Mouse (Mus musculus) kidney, adult 2 months (tissue): ENCODE data around the gene Bpnt1. TPM values are rescaled to one million over a fixed set of nuclear protein-coding genes. Genes with fewer than 3 reads are reported as not detected.
A peak's percentile ranks its signal among the peaks of the same experiment; 100 is the strongest.
"Not testable (repeated sequence)": the region's sequence is repeated elsewhere in the genome, so short reads cannot be mapped to it uniquely, and the experiment has no call there.

Experiments used
- DNase-seq: peaks from one replicate; pipeline ENCODE4 v3.0.0; 2021
- H3K27ac ChIP-seq: fragments of 200-500 bp; 2 replicates; pipeline ENCODE4 v1.5.1; 2012; ENCODE audit warnings: low read depth, low read length, control low read depth, inconsistent platforms; ENCODE audit not compliant: insufficient read depth
- H3K27me3 ChIP-seq: fragments of 200-500 bp; replicated peaks from 2 replicates; pipeline ENCODE4 v1.6.1; 2012; ENCODE audit warnings: mild to moderate bottlenecking, moderate library complexity, low read length, inconsistent platforms; ENCODE audit not compliant: control insufficient read depth, insufficient read depth
- H3K36me3 ChIP-seq: fragments of 200-500 bp; 2 replicates; pipeline ENCODE4 v1.6.1; 2012; ENCODE audit warnings: mild to moderate bottlenecking, moderate library complexity, low read length, inconsistent platforms; ENCODE audit not compliant: control insufficient read depth, insufficient read depth
- H3K4me1 ChIP-seq: fragments of 200-500 bp; 2 replicates; pipeline ENCODE4 v1.6.1; 2011; ENCODE audit warnings: low read length; ENCODE audit not compliant: control insufficient read depth, insufficient read depth
- H3K4me3 ChIP-seq: fragments of 200-500 bp; 2 replicates; pipeline ENCODE4 v1.5.1; 2011; ENCODE audit warnings: mild to moderate bottlenecking, low read depth, low read length, control low read depth; ENCODE audit not compliant: insufficient read depth
- CTCF ChIP-seq: fragments of 200-500 bp; conservative IDR thresholded peaks from 2 replicates; pipeline ENCODE4 v1.5.1; 2011; ENCODE audit warnings: low read depth, mild to moderate bottlenecking, control low read depth, low read length, moderate library complexity, mixed read lengths; ENCODE audit not compliant: insufficient read depth, insufficient read length
- POLR2A ChIP-seq: fragments of 200-500 bp; IDR thresholded peaks from one replicate; pipeline ENCODE4 v1.6.1; 2011; ENCODE audit warnings: low read depth, low read length, control low read depth
- WGBS: fragments of 180-500 bp; shearing (Covaris S2); methylation state at CpG from one replicate; pipeline ENCODE4 v1.1.7; 2018; 5-methylcytosine and 5-hydroxymethylcytosine counted together
- polyA plus RNA-seq: library from polyadenylated mRNA; depleted of rRNA; stranded (reverse); fragments of >200 nt; gene quantifications from 2 replicates; pipeline ENCODE4 v1.2.3, GENCODE M21; 2012

The Bpnt1 gene
- polyA plus RNA-seq, 1 experiment, result 464 TPM

DNA sequence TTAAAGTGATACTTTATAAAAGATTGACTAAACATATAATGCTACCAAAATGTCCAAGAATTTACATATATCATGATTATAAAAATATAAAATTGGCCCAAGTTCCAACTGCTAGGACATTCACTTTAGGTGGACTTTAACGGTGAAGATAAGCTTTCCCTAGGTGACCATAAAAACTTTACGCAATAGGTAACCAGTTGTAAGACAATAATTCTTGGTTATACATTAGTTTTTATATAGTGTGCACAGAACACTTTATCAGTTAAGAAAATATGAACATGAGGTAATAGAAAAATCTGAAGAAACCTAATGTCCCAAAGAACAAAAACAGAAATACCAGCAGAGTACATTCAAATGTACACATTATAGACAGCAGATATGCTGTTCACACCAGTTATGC, 23.6 kb upstream of the Bpnt1 start:
- no peak for DNase-seq
- Histone ChIP-seq H3K27me3 (no peaks in the 10 kb centered on the region), H3K4me1 (no peaks in the 10 kb centered on the region), H3K27ac (no peak overlapping the region), H3K36me3 (no peaks in the 10 kb centered on the region; the same call in 1 of the 2 replicates), H3K4me3 (no peak overlapping the region)
- WGBS, result 97% methylated on average over 2 of the region's 2 CpGs
- TF ChIP-seq POLR2A (no peak), CTCF (no peak)

- WGBS, result 64% methylated on average over 4 of the region's 4 CpGs
- peak; percentile 24 for DNase-seq
- Histone ChIP-seq H3K27me3 (no peaks in the 10 kb centered on the region), H3K4me1 (no peaks in the 10 kb centered on the region), H3K27ac (no peak overlapping the region), H3K4me3 (no peak overlapping the region), H3K36me3 (no peaks in the 10 kb centered on the region; the same call in 1 of the 2 replicates)
- no peak for TF ChIP-seq CTCF
- TF ChIP-seq POLR2A, result no peak
Measured at GRCm38 (mm10) chr1:185308908-185309307, 23.0 kb upstream of the Bpnt1 start.

- TF ChIP-seq CTCF, result no peak
- TF ChIP-seq POLR2A, result no peak
- Histone ChIP-seq H3K4me1 (no peaks in the 10 kb centered on the region), H3K27ac (no peak overlapping the region), H3K27me3 (no peaks in the 10 kb centered on the region), H3K36me3 (no peaks in the 10 kb centered on the region; the same call in 1 of the 2 replicates), H3K4me3 (no peak overlapping the region)
- DNase-seq, result no peak
- WGBS, result 87% methylated on average over 9 of the region's 9 CpGs
Measured at GRCm38 (mm10) chr1:185311949-185312348, 20.0 kb upstream of the Bpnt1 start.

DNA sequence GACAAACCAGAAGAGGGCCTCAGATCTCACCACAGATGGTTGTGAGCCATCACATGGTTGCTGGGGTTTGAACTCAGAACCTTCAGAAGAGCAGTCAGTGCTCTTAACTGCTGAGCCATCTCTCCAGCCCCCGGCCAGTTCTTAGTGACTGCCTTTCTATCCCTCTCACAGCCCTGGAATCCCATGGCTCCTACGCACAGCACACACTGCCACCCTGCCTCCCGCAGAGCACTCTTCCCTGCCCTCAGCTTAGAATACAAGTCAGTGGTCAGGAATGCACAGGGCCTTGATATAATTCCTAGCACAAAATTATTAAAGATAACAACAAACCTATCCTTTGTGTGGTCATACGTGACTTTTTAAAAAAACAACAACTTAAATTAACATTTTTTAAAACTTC, 17.4 kb upstream of the Bpnt1 start:
- TF ChIP-seq POLR2A (no peak), CTCF (no peak)
- peaks cover 2% of the 10 kb centered on the region; the same call in 1 of the 2 replicates for H3K36me3 ChIP-seq
- no peaks in the 10 kb centered on the region for H3K27me3 ChIP-seq
- H3K4me1 ChIP-seq, result no peaks in the 10 kb centered on the region
- DNase-seq, result no peak
- no peak overlapping the region for H3K4me3 ChIP-seq
- WGBS, result 88% methylated on average over 4 of the region's 4 CpGs
- no peak overlapping the region for H3K27ac ChIP-seq

- peaks cover 2% of the 10 kb centered on the region; the same call in 1 of the 2 replicates for H3K36me3 ChIP-seq
- no peak overlapping the region for H3K27ac ChIP-seq
- H3K4me1 ChIP-seq, result no peaks in the 10 kb centered on the region
- WGBS, result 68% methylated on average over 16 of the region's 16 CpGs
- DNase-seq, result peak; percentile 66
- H3K27me3 ChIP-seq, result no peaks in the 10 kb centered on the region
- TF ChIP-seq POLR2A, result no peak
- TF ChIP-seq CTCF, result no peak
- H3K4me3 ChIP-seq, result no peak overlapping the region
Measured at GRCm38 (mm10) chr1:185315846-185316568, 15.9 kb upstream of the Bpnt1 start.

- 43% methylated on average over 3 of the region's 3 CpGs for WGBS
- not testable (repeated sequence) for H3K4me1 ChIP-seq, H3K27ac ChIP-seq, H3K27me3 ChIP-seq, H3K4me3 ChIP-seq, H3K36me3 ChIP-seq, DNase-seq
Measured at GRCm38 (mm10) chr1:185327754-185328345, 4.1 kb upstream of the Bpnt1 start.

GRCm38 (mm10) chr1:185328721-185329610, 3.0 kb upstream of the Bpnt1 start, which contains the start of gene Iars2:
Gene Iars2 (minus strand): TSS chr1:185329396.
- peak within 1 kb of the TSS; percentile 76 for H3K27ac ChIP-seq
- DNase-seq, result peak; percentile 94
- H3K4me3 ChIP-seq, result peak within 1 kb of the TSS; percentile 93
- no peaks in the 10 kb centered on the region for H3K27me3 ChIP-seq
- peaks cover 2% of the 10 kb centered on the region; the same call in 1 of the 2 replicates for H3K36me3 ChIP-seq
- under 1% methylated on average over 76 of the region's 76 CpGs for WGBS
- TF ChIP-seq CTCF, result no peak
- TF ChIP-seq POLR2A, result peak; percentile 33
- no peaks in the 10 kb centered on the region for H3K4me1 ChIP-seq
